Mouse (Mus musculus) hindbrain, embryonic 15.5 days (tissue): ENCODE data around the gene Cdc16. TPM values are rescaled to one million over a fixed set of nuclear protein-coding genes. Genes with fewer than 3 reads are reported as not detected.
"Not testable (repeated sequence)": the region's sequence is repeated elsewhere in the genome, so short reads cannot be mapped to it uniquely, and the experiment has no call there.

ENCODE experiments used
- ATAC-seq: fragments of 200-750 bp; cut with Nextera tagmentation; 2 replicates; pipeline ENCODE4 v1.8.0; 2017; ENCODE audit warnings: low read depth, moderate number of reproducible peaks, moderate TSS enrichment; ENCODE audit not compliant: low FRiP score
- H3K27ac ChIP-seq: fragments of 300-500 bp; sonication (generic); replicated peaks from 2 replicates; pipeline ENCODE4 v1.5.1; 2015; ENCODE audit warnings: mild to moderate bottlenecking, inconsistent platforms
- H3K27me3 ChIP-seq: fragments of 300-500 bp; sonication (generic); 2 replicates; pipeline ENCODE4 v1.6.1; 2015; ENCODE audit warnings: control low read depth, inconsistent platforms
- H3K36me3 ChIP-seq: fragments of 300-500 bp; sonication (generic); 2 replicates; pipeline ENCODE4 v1.6.1; 2015; ENCODE audit warnings: control low read depth, inconsistent platforms
- H3K4me1 ChIP-seq: fragments of 300-500 bp; sonication (generic); replicated peaks from 2 replicates; pipeline ENCODE4 v1.6.1; 2015; ENCODE audit warnings: control low read depth, inconsistent platforms
- H3K4me2 ChIP-seq: fragments of 300-500 bp; sonication (generic); 2 replicates; pipeline ENCODE4 v1.6.1; 2015; ENCODE audit warnings: moderate library complexity, mild to moderate bottlenecking, inconsistent platforms
- H3K4me3 ChIP-seq: fragments of 300-500 bp; sonication (generic); 2 replicates; pipeline ENCODE4 v1.5.1; 2015; ENCODE audit warnings: mild to moderate bottlenecking, inconsistent platforms
- H3K9ac ChIP-seq: fragments of 300-500 bp; sonication (generic); 2 replicates; pipeline ENCODE4 v1.6.1; 2015; ENCODE audit warnings: inconsistent platforms
- H3K9me3 ChIP-seq: fragments of 300-500 bp; sonication (generic); 2 replicates; pipeline ENCODE4 v1.6.1; 2016; ENCODE audit warnings: control low read depth, inconsistent platforms
- WGBS: fragments of 180-500 bp; shearing (Covaris S2); methylation state at CpG from one replicate; pipeline ENCODE4 v1.1.7; 2015; 5-methylcytosine and 5-hydroxymethylcytosine counted together
- polyA plus RNA-seq: library from polyadenylated mRNA; unstranded; fragments of >200 nt; fragmentation: Nextera tagmentation; extraction: Ambion mirVana; gene quantifications from 2 replicates; pipeline ENCODE4 v1.2.1, GENCODE M21; 2015

The Cdc16 gene
- 150 and 155 TPM in 2 replicates for polyA plus RNA-seq

GRCm38 (mm10) chr8:13756982-13757804, at the start of gene Cdc16:
Gene Cdc16 (plus strand): TSS chr8:13757676.
- Histone ChIP-seq H3K36me3 (peaks cover 10% of the 10 kb centered on the region), H3K9me3 (no peaks in the 10 kb centered on the region), H3K27ac (peak within 1 kb of the TSS; percentile 84), H3K4me2 (peak within 1 kb of the TSS; percentile 84), H3K27me3 (no peaks in the 10 kb centered on the region), H3K9ac (peak within 1 kb of the TSS; percentile 97), H3K4me1 (peaks cover 24% of the 10 kb centered on the region), H3K4me3 (peak within 1 kb of the TSS; percentile 100)
- peak; percentile 97 for ATAC-seq
- 8% methylated on average over 40 of the region's 40 CpGs for WGBS

- no peak overlapping the region for H3K4me2 ChIP-seq
- H3K9me3 ChIP-seq = no peaks in the 10 kb centered on the region
- H3K27ac ChIP-seq = no peak overlapping the region
- H3K27me3 ChIP-seq = no peaks in the 10 kb centered on the region
- H3K36me3 ChIP-seq = no peaks in the 10 kb centered on the region
- no peak for ATAC-seq
- no peak overlapping the region for H3K4me3 ChIP-seq
- WGBS = 94% methylated on average over 5 of the region's 5 CpGs
- no peak overlapping the region for H3K9ac ChIP-seq
- H3K4me1 ChIP-seq = peaks cover 9% of the 10 kb centered on the region
These were observed 49.0 kb upstream of the Cdc16 start for GRCm38 (mm10) chr8:13708514-13708913.

GRCm38 (mm10) chr8:13718980-13719379, 38.5 kb upstream of the Cdc16 start:
- no peak for ATAC-seq
- Histone ChIP-seq H3K9me3 (no peaks in the 10 kb centered on the region), H3K9ac (no peak overlapping the region), H3K36me3 (no peaks in the 10 kb centered on the region), H3K4me3 (no peak overlapping the region), H3K27me3 (no peaks in the 10 kb centered on the region), H3K27ac (no peak overlapping the region), H3K4me1 (no peaks in the 10 kb centered on the region), H3K4me2 (no peak overlapping the region)
- WGBS = 89% methylated on average over 8 of the region's 8 CpGs

GRCm38 (mm10) chr8:13725722-13726121, 31.8 kb upstream of the Cdc16 start:
- no peak overlapping the region for H3K9ac ChIP-seq
- H3K4me2 ChIP-seq = no peak overlapping the region
- H3K27ac ChIP-seq = no peak overlapping the region
- no peaks in the 10 kb centered on the region for H3K4me1 ChIP-seq
- H3K9me3 ChIP-seq = no peaks in the 10 kb centered on the region
- no peaks in the 10 kb centered on the region for H3K36me3 ChIP-seq
- no peaks in the 10 kb centered on the region for H3K27me3 ChIP-seq
- H3K4me3 ChIP-seq = no peak overlapping the region
- ATAC-seq = no peak

- H3K9me3 ChIP-seq = no peaks in the 10 kb centered on the region
- no peaks in the 10 kb centered on the region for H3K36me3 ChIP-seq
- no peak overlapping the region for H3K4me3 ChIP-seq
- ATAC-seq = no peak
- WGBS = 59% methylated on average over 10 of the region's 10 CpGs
- no peak overlapping the region for H3K9ac ChIP-seq
- no peaks in the 10 kb centered on the region for H3K27me3 ChIP-seq
- no peak overlapping the region for H3K4me2 ChIP-seq
- no peak overlapping the region for H3K27ac ChIP-seq
- no peaks in the 10 kb centered on the region for H3K4me1 ChIP-seq
These were observed 29.9 kb upstream of the Cdc16 start for GRCm38 (mm10) chr8:13727469-13728094.

- H3K27me3 ChIP-seq = no peaks in the 10 kb centered on the region
- ATAC-seq = no peak
- 0 out of 2 replicates have a peak overlapping the region, but pooled peaks have one; percentile 25 for H3K27ac ChIP-seq
- no peaks in the 10 kb centered on the region for H3K9me3 ChIP-seq
- no peak overlapping the region for H3K9ac ChIP-seq
- H3K36me3 ChIP-seq = no peaks in the 10 kb centered on the region
- no peak overlapping the region for H3K4me3 ChIP-seq
- no peaks in the 10 kb centered on the region for H3K4me1 ChIP-seq
- WGBS = 55% methylated on average over 6 of the region's 6 CpGs
- no peak overlapping the region for H3K4me2 ChIP-seq
These were observed 17.1 kb upstream of the Cdc16 start for GRCm38 (mm10) chr8:13740323-13740770.

GRCm38 (mm10) chr8:13740817-13741613, 16.5 kb upstream of the Cdc16 start:
- no peak overlapping the region for H3K9ac ChIP-seq
- H3K36me3 ChIP-seq = no peaks in the 10 kb centered on the region
- no peak overlapping the region for H3K4me3 ChIP-seq
- no peak overlapping the region for H3K4me2 ChIP-seq
- no peaks in the 10 kb centered on the region for H3K4me1 ChIP-seq
- WGBS = 88% methylated on average over 7 of the region's 7 CpGs
- H3K27ac ChIP-seq = 0 out of 2 replicates have a peak overlapping the region, but pooled peaks have one; percentile 25
- ATAC-seq = no peak
- no peaks in the 10 kb centered on the region for H3K9me3 ChIP-seq
- no peaks in the 10 kb centered on the region for H3K27me3 ChIP-seq

- not testable (repeated sequence) for H3K4me3 ChIP-seq, H3K4me2 ChIP-seq, H3K36me3 ChIP-seq, H3K9me3 ChIP-seq, ATAC-seq, H3K9ac ChIP-seq, H3K27me3 ChIP-seq, H3K4me1 ChIP-seq, H3K27ac ChIP-seq
- WGBS = 94% methylated on average over 5 of the region's 6 CpGs
These were observed 11.3 kb upstream of the Cdc16 start for GRCm38 (mm10) chr8:13746212-13746611.

- H3K27ac ChIP-seq = no peak overlapping the region
- 34% methylated on average over 3 of the region's 3 CpGs for WGBS
- ATAC-seq = no peak
- H3K27me3 ChIP-seq = no peaks in the 10 kb centered on the region
- H3K4me2 ChIP-seq = no peak overlapping the region
- H3K36me3 ChIP-seq = no peaks in the 10 kb centered on the region
- no peak overlapping the region for H3K9ac ChIP-seq
- no peak overlapping the region for H3K4me3 ChIP-seq
- no peaks in the 10 kb centered on the region for H3K9me3 ChIP-seq
- H3K4me1 ChIP-seq = no peaks in the 10 kb centered on the region
These were observed 9.8 kb upstream of the Cdc16 start for GRCm38 (mm10) chr8:13747626-13748025.

GRCm38 (mm10) chr8:13753680-13754079, 3.8 kb upstream of the Cdc16 start:
- WGBS = 30% methylated on average over 2 of the region's 2 CpGs
- no peak overlapping the region for H3K9ac ChIP-seq
- H3K27me3 ChIP-seq = no peaks in the 10 kb centered on the region
- H3K36me3 ChIP-seq = no peaks in the 10 kb centered on the region
- ATAC-seq = no peak
- no peak overlapping the region for H3K4me3 ChIP-seq
- H3K4me1 ChIP-seq = peaks cover 14% of the 10 kb centered on the region
- no peak overlapping the region for H3K27ac ChIP-seq
- no peaks in the 10 kb centered on the region for H3K9me3 ChIP-seq
- H3K4me2 ChIP-seq = no peak overlapping the region

- H3K9me3 ChIP-seq = no peaks in the 10 kb centered on the region
- no peak overlapping the region for H3K9ac ChIP-seq
- 0 out of 2 replicates have a peak overlapping the region, but pooled peaks have one; percentile 5 for H3K27ac ChIP-seq
- peaks cover 24% of the 10 kb centered on the region for H3K4me1 ChIP-seq
- peaks cover 6% of the 10 kb centered on the region for H3K36me3 ChIP-seq
- ATAC-seq = no peak
- WGBS = 69% methylated on average over 7 of the region's 7 CpGs
- H3K4me2 ChIP-seq = peak overlapping the region; percentile 84; the same call in 1 of the 2 replicates
- H3K4me3 ChIP-seq = no peak overlapping the region
- H3K27me3 ChIP-seq = no peaks in the 10 kb centered on the region
These were observed 996 bp upstream of the Cdc16 start for GRCm38 (mm10) chr8:13756480-13756879.
